Mouse (Mus musculus): ENCODE results near the gene Gm10338. TPM values are rescaled to one million over a fixed set of nuclear protein-coding genes. Genes with fewer than 3 reads are reported as not detected.
"Not testable (repeated sequence)": the region's sequence is repeated elsewhere in the genome, so short reads cannot be mapped to it uniquely, and the experiment has no call there.

Gm10338 gene
- polyA plus RNA-seq (2015; fragmentation: Nextera tagmentation; extraction: Ambion mirVana) = not detected in 2 replicates

- H3K36me3 ChIP-seq (replicated peaks); ATAC-seq (ENCODE audit: insufficient read depth); H3K4me1 ChIP-seq (replicated peaks); H3K27me3 ChIP-seq; H3K4me3 ChIP-seq (replicated peaks); H3K9me3 ChIP-seq (replicated peaks); H3K9ac ChIP-seq; H3K4me2 ChIP-seq; H3K27ac ChIP-seq (replicated peaks): not testable (repeated sequence)
- no CpG with 5 or more reads among the region's 2 CpGs for WGBS (ENCODE audit: insufficient replicate concordance)
These were observed at the start of gene Gm10338 for GRCm38 (mm10) chr14:7595492-7595891. Gene Gm10338, minus strand, starts transcription at chr14:7595592.

GRCm38 (mm10) chr14:7643872-7644271, 48.5 kb upstream of the Gm10338 start, which contains the start of gene Gm10128:
Gene Gm10128, minus strand, starts transcription at chr14:7643972.
- H3K4me1 ChIP-seq (replicated peaks); ATAC-seq (ENCODE audit: insufficient read depth); H3K27me3 ChIP-seq; H3K36me3 ChIP-seq (replicated peaks); H3K4me2 ChIP-seq; H3K9ac ChIP-seq; H3K4me3 ChIP-seq (replicated peaks); H3K9me3 ChIP-seq (replicated peaks); H3K27ac ChIP-seq (replicated peaks): not testable (repeated sequence)
- WGBS (ENCODE audit: insufficient replicate concordance) = no CpG with 5 or more reads among the region's 2 CpGs

GRCm38 (mm10) chr14:7568382-7568781, 27.0 kb downstream of the Gm10338 start, which contains the start of gene Gm3558:
Gene Gm3558, minus strand, starts transcription at chr14:7568566.
- not testable (repeated sequence) for H3K9me3 ChIP-seq (replicated peaks); ATAC-seq (ENCODE audit: insufficient read depth); H3K36me3 ChIP-seq (replicated peaks); H3K27me3 ChIP-seq; H3K27ac ChIP-seq (replicated peaks); H3K4me3 ChIP-seq (replicated peaks); H3K9ac ChIP-seq; H3K4me1 ChIP-seq (replicated peaks)
- H3K4me2 ChIP-seq = peak within 1 kb of the TSS; percentile 33
- 0% methylated on average over 4 of the region's 34 CpGs for WGBS (ENCODE audit: insufficient replicate concordance)

GRCm38 (mm10) chr14:7567890-7568289, 27.5 kb downstream of the Gm10338 start:
- H3K4me3 ChIP-seq (replicated peaks); H3K27me3 ChIP-seq; H3K4me1 ChIP-seq (replicated peaks); H3K36me3 ChIP-seq (replicated peaks); H3K9ac ChIP-seq; H3K9me3 ChIP-seq (replicated peaks); ATAC-seq (ENCODE audit: insufficient read depth); H3K27ac ChIP-seq (replicated peaks): not testable (repeated sequence)
- peak overlapping the region; percentile 33 for H3K4me2 ChIP-seq
- WGBS (ENCODE audit: insufficient replicate concordance) = 1% methylated on average over 21 of the region's 27 CpGs

DNA sequence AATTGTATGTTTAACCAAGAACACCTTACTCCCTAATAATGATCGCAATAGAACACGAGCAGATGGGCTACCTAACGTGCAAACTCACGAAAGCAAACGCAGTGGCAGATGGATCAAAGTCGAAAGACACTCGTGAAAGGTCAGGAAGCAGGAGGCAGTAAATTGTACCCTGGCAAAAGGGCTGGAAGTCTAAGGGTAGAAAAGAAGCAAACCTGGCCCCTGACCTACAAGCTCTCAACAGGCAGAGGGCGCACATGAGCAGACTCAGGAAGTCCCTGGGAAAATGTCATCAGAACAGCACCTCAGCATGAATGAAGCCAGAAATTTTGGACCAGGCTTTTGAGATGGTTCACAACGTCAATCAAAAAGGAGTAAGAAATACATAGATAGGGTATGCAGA, 28.1 kb downstream of the Gm10338 start:
- not testable (repeated sequence) for H3K9ac ChIP-seq; H3K4me2 ChIP-seq; H3K27ac ChIP-seq (replicated peaks); H3K27me3 ChIP-seq; H3K4me3 ChIP-seq (replicated peaks); H3K36me3 ChIP-seq (replicated peaks); H3K4me1 ChIP-seq (replicated peaks); H3K9me3 ChIP-seq (replicated peaks); ATAC-seq (ENCODE audit: insufficient read depth)
- 2% methylated on average over 7 of the region's 9 CpGs for whole genome bisulfite sequencing (ENCODE audit: insufficient replicate concordance)

Other genes with a start within 250 kb of the Gm10338 start
- gene Gm8374, start 230.5 kb downstream of the Gm10338 start, polyA plus RNA-seq (2015; fragmentation: Nextera tagmentation; extraction: Ambion mirVana) = not detected in 2 replicates
- gene Gm3755, start 144.7 kb downstream of the Gm10338 start, polyA plus RNA-seq (2015; fragmentation: Nextera tagmentation; extraction: Ambion mirVana) = 0.12 TPM in 1 of 2 replicates, not detected in the other
- not detected in 2 replicates for gene Gm3752, start 111.8 kb downstream of the Gm10338 start, polyA plus RNA-seq (2015; fragmentation: Nextera tagmentation; extraction: Ambion mirVana)
- gene Gm3558, start 27.0 kb downstream of the Gm10338 start, polyA plus RNA-seq (2015; fragmentation: Nextera tagmentation; extraction: Ambion mirVana) = 0.07 TPM in 1 of 2 replicates, not detected in the other
- gene Gm10128, start 48.4 kb upstream of the Gm10338 start, polyA plus RNA-seq (2015; fragmentation: Nextera tagmentation; extraction: Ambion mirVana) = not detected in 2 replicates
- not detected in 2 replicates for gene Gm26661, start 196.0 kb upstream of the Gm10338 start, polyA plus RNA-seq (2015; fragmentation: Nextera tagmentation; extraction: Ambion mirVana)
- 3.6 and 4.2 TPM in 2 replicates for gene Flnb, start 222.4 kb upstream of the Gm10338 start, polyA plus RNA-seq (2015; fragmentation: Nextera tagmentation; extraction: Ambion mirVana)

Data from liver, embryonic 15.5 days (tissue).